Mouse (Mus musculus) limb, embryonic 11.5 days (tissue): Measurements from ENCODE around the gene Olfr868. TPM values are rescaled to one million over a fixed set of nuclear protein-coding genes. Genes with fewer than 3 reads are reported as not detected.

Experiments used
- polyA plus RNA-seq: library from polyadenylated mRNA; unstranded; fragments of >200 nt; fragmentation: Nextera tagmentation; extraction: Ambion mirVana; gene quantifications from 2 replicates; pipeline ENCODE4 v1.2.1, GENCODE M21; 2014

The Olfr868 gene
- polyA plus RNA-seq, 1 experiment from 2014 or later, result not detected

Other genes starting within 250 kb of the Olfr868 start
- gene Olfr860, start 248.9 kb upstream of the Olfr868 start, polyA plus RNA-seq, result not detected in 2 replicates
- gene Olfr862, start 210.6 kb upstream of the Olfr868 start, polyA plus RNA-seq, result not detected in 2 replicates
- gene Olfr77, start 181.8 kb upstream of the Olfr868 start, polyA plus RNA-seq, result 0.20 TPM in 2 replicates
- gene Olfr866, start 70.6 kb upstream of the Olfr868 start, polyA plus RNA-seq, result not detected in 2 replicates
- gene Olfr867, start 41.1 kb upstream of the Olfr868 start, polyA plus RNA-seq, result not detected in 2 replicates
- not detected in 2 replicates for gene Olfr869, start 30.4 kb downstream of the Olfr868 start, polyA plus RNA-seq
- not detected in 2 replicates for gene Olfr870, start 75.4 kb downstream of the Olfr868 start, polyA plus RNA-seq
- not detected in 2 replicates for gene Olfr871, start 113.6 kb downstream of the Olfr868 start, polyA plus RNA-seq
- gene Olfr872, start 138.5 kb downstream of the Olfr868 start, polyA plus RNA-seq, result not detected in 2 replicates
- gene Olfr39, start 183.7 kb downstream of the Olfr868 start, polyA plus RNA-seq, result not detected in 2 replicates
- not detected in 2 replicates for gene Olfr873, start 199.9 kb downstream of the Olfr868 start, polyA plus RNA-seq
- 0.07 TPM in 1 of 2 replicates, not detected in the other for gene Olfr18, start 237.5 kb downstream of the Olfr868 start, polyA plus RNA-seq